8 mouse cellular contexts compared by ENCODE assay signal in genomic region chr8:70797081-70798070, GRCm38 (mm10). TPM values are rescaled to one million over a fixed set of nuclear protein-coding genes. Genes with fewer than 3 reads are reported as not detected.
DNase-seq lines count a peak whose midpoint lies in the region; ATAC-seq and TF ChIP-seq lines count a peak whose summit lies in the region.

No protein-coding gene starts in this region.

- peak overlapping the region; percentile 58 for H3K4me3 ChIP-seq in bone marrow, adult 2 months (replicated peaks; ENCODE audit: control insufficient read depth, low read depth, low read length)
- peak overlapping the region; percentile 58 for H3K4me3 ChIP-seq in embryonic facial prominence, embryonic 15.5 days (replicated peaks)
- peak overlapping the region; percentile 59 for H3K4me3 ChIP-seq in kidney, embryonic 14.5 days (ENCODE audit: low read length)
- H3K4me3 ChIP-seq in limb, embryonic 15.5 days, result peak overlapping the region; percentile 56

- no peak for TF ChIP-seq POLR2A in bone marrow, adult 2 months (IDR thresholded peaks at IDR 0.05; ENCODE audit: borderline replicate concordance, control insufficient read depth, low read depth, low read length)

- H3K9me3 ChIP-seq in embryonic facial prominence, embryonic 15.5 days (replicated peaks), result no peaks in the 10 kb centered on the region
- H3K9me3 ChIP-seq in kidney, embryonic 14.5 days (ENCODE audit: control insufficient read depth, low read length), result no peaks in the 10 kb centered on the region
- H3K9me3 ChIP-seq in limb, embryonic 15.5 days, result no peaks in the 10 kb centered on the region

- peaks cover 9% of the 10 kb centered on the region for H3K4me1 ChIP-seq in bone marrow, adult 2 months (ENCODE audit: control insufficient read depth, insufficient read depth, low read length)
- peaks cover 34% of the 10 kb centered on the region for H3K4me1 ChIP-seq in embryonic facial prominence, embryonic 15.5 days
- no peaks in the 10 kb centered on the region for H3K4me1 ChIP-seq in kidney, embryonic 14.5 days (ENCODE audit: control insufficient read depth, insufficient read depth, low read length)
- peaks cover 27% of the 10 kb centered on the region for H3K4me1 ChIP-seq in limb, embryonic 15.5 days

- H3K4me2 ChIP-seq in embryonic facial prominence, embryonic 15.5 days (replicated peaks), result peak overlapping the region; percentile 94
- peak overlapping the region; percentile 84 for H3K4me2 ChIP-seq in kidney, embryonic 14.5 days (replicated peaks; ENCODE audit: low read depth, low read length)
- H3K4me2 ChIP-seq in limb, embryonic 15.5 days, result peak overlapping the region; percentile 93

- peak; percentile 88 for ATAC-seq in embryonic facial prominence, embryonic 15.5 days (ENCODE audit: insufficient number of reproducible peaks, low FRiP score, low TSS enrichment, low read depth)
- peak; percentile 84 for ATAC-seq in kidney, embryonic 14.5 days (ENCODE audit: low FRiP score, low TSS enrichment)
- peak; percentile 87 for ATAC-seq in limb, embryonic 15.5 days (ENCODE audit: insufficient number of reproducible peaks, low FRiP score, low TSS enrichment, low read depth)
- ATAC-seq in monocyte, adult 5-6 weeks (replicated peaks; ENCODE audit: insufficient number of reproducible peaks, low FRiP score, low TSS enrichment, poor library complexity, severe bottlenecking), result peak; percentile 39

- H3K27ac ChIP-seq in bone marrow, adult 2 months (ENCODE audit: control insufficient read depth, insufficient read depth, low read depth, low read length, poor library complexity), result no peak overlapping the region
- H3K27ac ChIP-seq in embryonic facial prominence, embryonic 15.5 days (replicated peaks), result 0 out of 2 replicates have a peak overlapping the region, but pooled peaks have one; percentile 13
- H3K27ac ChIP-seq in kidney, embryonic 14.5 days (ENCODE audit: low read depth, low read length), result no peak overlapping the region; the same call in 1 of the 2 replicates
- 0 out of 2 replicates have a peak overlapping the region, but pooled peaks have one; percentile 27 for H3K27ac ChIP-seq in limb, embryonic 15.5 days

- peak; percentile 95 for DNase-seq in A20 (ENCODE audit: low read depth, low spot score)
- DNase-seq in heart, adult 9 months (ENCODE audit: low spot score in 2 of 2), result peak; percentile 81 to 89
- DNase-seq in spleen, postnatal 4 days (ENCODE audit: low spot score in 2 of 2), result peak; percentile 87 to 90

- under 1% methylated on average over 57 of the region's 57 CpGs for WGBS in bone marrow, adult 2 months
- WGBS in embryonic facial prominence, embryonic 15.5 days, result under 1% methylated on average over 57 of the region's 57 CpGs
- under 1% methylated on average over 56 of the region's 57 CpGs for WGBS in kidney, embryonic 14.5 days
- WGBS in limb, embryonic 15.5 days, result 1% methylated on average over 55 of the region's 57 CpGs

- no peak for TF ChIP-seq CTCF in bone marrow, adult 2 months (IDR thresholded peaks at IDR 0.05; ENCODE audit: control insufficient read depth, insufficient read depth, low read length)

- peak overlapping the region; percentile 48 for H3K9ac ChIP-seq in embryonic facial prominence, embryonic 15.5 days
- H3K9ac ChIP-seq in kidney, embryonic 14.5 days (ENCODE audit: low read depth, low read length), result peak overlapping the region; percentile 60
- H3K9ac ChIP-seq in limb, embryonic 15.5 days, result peak overlapping the region; percentile 55; the same call in 1 of the 2 replicates

- H3K27me3 ChIP-seq in embryonic facial prominence, embryonic 15.5 days, result peaks cover 40% of the 10 kb centered on the region
- peaks cover 38% of the 10 kb centered on the region for H3K27me3 ChIP-seq in kidney, embryonic 14.5 days (ENCODE audit: control insufficient read depth, insufficient read depth, low read length)
- H3K27me3 ChIP-seq in limb, embryonic 15.5 days, result peaks cover 43% of the 10 kb centered on the region

- no peaks in the 10 kb centered on the region for H3K36me3 ChIP-seq in embryonic facial prominence, embryonic 15.5 days
- no peaks in the 10 kb centered on the region for H3K36me3 ChIP-seq in kidney, embryonic 14.5 days (ENCODE audit: control insufficient read depth, insufficient read depth, low read length)
- H3K36me3 ChIP-seq in limb, embryonic 15.5 days, result no peaks in the 10 kb centered on the region

RNA-seq across cellular contexts. Expression of gene Mast3, which starts 7.5 kb away (rescaled TPM):
- 20.5 and 70.7 TPM in 2 replicates for polyA plus RNA-seq in bone marrow, adult 2 months (2011; ENCODE audit: insufficient read depth, insufficient read length, low replicate concordance, missing spikeins)
- polyA plus RNA-seq in embryonic facial prominence, embryonic 15.5 days (2015; fragmentation: Nextera tagmentation; extraction: Ambion mirVana), result 19.1 and 20.2 TPM in 2 replicates
- polyA plus RNA-seq in kidney, embryonic 14.5 days (2014; fragmentation: Nextera tagmentation; extraction: Ambion mirVana), result 13.4 and 17.2 TPM in 2 replicates
- polyA plus RNA-seq in limb, embryonic 15.5 days (2015; fragmentation: Nextera tagmentation; extraction: Ambion mirVana), result 13.8 and 14.4 TPM in 2 replicates
- total RNA-seq in monocyte, adult 5-6 weeks (2017), result 9.6 to 28.2 TPM (median 11.6 TPM) in 3 replicates

RNA-seq across cellular contexts. Expression of gene Il12rb1, which starts 10.9 kb away (rescaled TPM):
- 0.36 and 1.9 TPM in 2 replicates for polyA plus RNA-seq in bone marrow, adult 2 months (2011; ENCODE audit: insufficient read depth, insufficient read length, low replicate concordance, missing spikeins)
- polyA plus RNA-seq in embryonic facial prominence, embryonic 15.5 days (2015; fragmentation: Nextera tagmentation; extraction: Ambion mirVana), result 0.26 and 0.28 TPM in 2 replicates
- polyA plus RNA-seq in kidney, embryonic 14.5 days (2014; fragmentation: Nextera tagmentation; extraction: Ambion mirVana), result not detected in 2 replicates
- 0.13 and 0.35 TPM in 2 replicates for polyA plus RNA-seq in limb, embryonic 15.5 days (2015; fragmentation: Nextera tagmentation; extraction: Ambion mirVana)
- 2.7 to 11.0 TPM (median 7.9 TPM) in 3 replicates for total RNA-seq in monocyte, adult 5-6 weeks (2017)

RNA-seq across cellular contexts. Expression of gene Pik3r2, which starts 20.9 kb away (rescaled TPM):
- polyA plus RNA-seq in bone marrow, adult 2 months (2011; ENCODE audit: insufficient read depth, insufficient read length, low replicate concordance, missing spikeins), result 12.8 and 19.5 TPM in 2 replicates
- 92.5 and 94.3 TPM in 2 replicates for polyA plus RNA-seq in embryonic facial prominence, embryonic 15.5 days (2015; fragmentation: Nextera tagmentation; extraction: Ambion mirVana)
- polyA plus RNA-seq in kidney, embryonic 14.5 days (2014; fragmentation: Nextera tagmentation; extraction: Ambion mirVana), result 33.3 and 49.1 TPM in 2 replicates
- 85.8 and 91.4 TPM in 2 replicates for polyA plus RNA-seq in limb, embryonic 15.5 days (2015; fragmentation: Nextera tagmentation; extraction: Ambion mirVana)
- 5.5 to 12.7 TPM (median 10.3 TPM) in 3 replicates for total RNA-seq in monocyte, adult 5-6 weeks (2017)

RNA-seq across cellular contexts. Expression of gene Mpv17l2, which starts 36.6 kb away (rescaled TPM):
- 15.1 and 28.2 TPM in 2 replicates for polyA plus RNA-seq in bone marrow, adult 2 months (2011; ENCODE audit: insufficient read depth, insufficient read length, low replicate concordance, missing spikeins)
- 41.7 and 42.3 TPM in 2 replicates for polyA plus RNA-seq in embryonic facial prominence, embryonic 15.5 days (2015; fragmentation: Nextera tagmentation; extraction: Ambion mirVana)
- 47.9 and 52.7 TPM in 2 replicates for polyA plus RNA-seq in kidney, embryonic 14.5 days (2014; fragmentation: Nextera tagmentation; extraction: Ambion mirVana)
- 41.9 and 46.1 TPM in 2 replicates for polyA plus RNA-seq in limb, embryonic 15.5 days (2015; fragmentation: Nextera tagmentation; extraction: Ambion mirVana)
- 2.0 to 11.3 TPM (median 4.8 TPM) in 3 replicates for total RNA-seq in monocyte, adult 5-6 weeks (2017)

RNA-seq across cellular contexts. Expression of gene Arrdc2, which starts 42.1 kb away (rescaled TPM):
- 19.1 and 44.8 TPM in 2 replicates for polyA plus RNA-seq in bone marrow, adult 2 months (2011; ENCODE audit: insufficient read depth, insufficient read length, low replicate concordance, missing spikeins)
- 9.3 and 10.1 TPM in 2 replicates for polyA plus RNA-seq in embryonic facial prominence, embryonic 15.5 days (2015; fragmentation: Nextera tagmentation; extraction: Ambion mirVana)
- 4.7 and 5.7 TPM in 2 replicates for polyA plus RNA-seq in kidney, embryonic 14.5 days (2014; fragmentation: Nextera tagmentation; extraction: Ambion mirVana)
- polyA plus RNA-seq in limb, embryonic 15.5 days (2015; fragmentation: Nextera tagmentation; extraction: Ambion mirVana), result 6.7 and 8.8 TPM in 2 replicates
- total RNA-seq in monocyte, adult 5-6 weeks (2017), result 24.6 to 27.9 TPM (median 26.7 TPM) in 3 replicates

Comparison
In these comparisons a context has a peak if more than half of its experiments do, and no peak if none do; other contexts are left out.
1. H3K27ac ChIP-seq: peak in embryonic facial prominence, embryonic 15.5 days (single experiment) and limb, embryonic 15.5 days (single experiment); none in bone marrow, adult 2 months (single experiment) and kidney, embryonic 14.5 days (single experiment).
2. Peak in every context shown above with its lines, with median percentiles within 50 percentile points of each other: DNase-seq, H3K4me3 ChIP-seq, ATAC-seq, H3K4me2 ChIP-seq and H3K9ac ChIP-seq.